In genomic region chr1:191347602-191348001, GRCm38 (mm10) we compare ENCODE assay signal across 28 mouse cellular contexts.
"Had no signal": no experiment of that assay in that cellular context is flagged by ENCODE, and none has a peak within 500 bp of the region (broad histone marks: within the 10 kb centered on the region; RNA-seq: fewer than 3 reads in every experiment).

No protein-coding gene starts in this region.

- ATAC-seq: forebrain, embryonic 13.5 days; forebrain, embryonic 14.5 days; forebrain, embryonic 15.5 days; forebrain, embryonic 16.5 days; forebrain, postnatal 0 days had no signal

- H3K27me3 ChIP-seq: embryonic facial prominence, embryonic 12.5 days; embryonic facial prominence, embryonic 13.5 days; embryonic facial prominence, embryonic 15.5 days; forebrain, embryonic 12.5 days; forebrain, embryonic 13.5 days; forebrain, embryonic 15.5 days had no signal

- H3K4me3 ChIP-seq: embryonic facial prominence, embryonic 10.5 days; embryonic facial prominence, embryonic 12.5 days; embryonic facial prominence, embryonic 13.5 days; embryonic facial prominence, embryonic 15.5 days; erythroblast, embryonic 14.5 days; forebrain, embryonic 10.5 days; forebrain, embryonic 12.5 days; forebrain, embryonic 13.5 days; forebrain, embryonic 15.5 days; gastrocnemius, adult 2 months had no signal

- DNase-seq: cerebellum, adult 18-20 months; cerebellum, adult 2 months; cerebellum, adult 8-10 months; cerebellum, adult 9-10 months; cerebellum, adult 9-11 months; cerebellum, postnatal 10 days; cerebellum, postnatal 14 days; cerebellum, postnatal 25 days; cerebellum, postnatal 36 days; embryo, embryonic 11 days; forebrain, postnatal 0 days; gastrocnemius, adult 2 months; gastrocnemius, postnatal 10 days; gastrocnemius, postnatal 14 days; gastrocnemius, postnatal 25 days; gastrocnemius, postnatal 36 days; heart, adult 18-20 months had no signal

- H3K9me3 ChIP-seq: embryonic facial prominence, embryonic 10.5 days; embryonic facial prominence, embryonic 12.5 days; embryonic facial prominence, embryonic 13.5 days; embryonic facial prominence, embryonic 15.5 days; forebrain, embryonic 10.5 days; forebrain, embryonic 12.5 days; forebrain, embryonic 13.5 days; forebrain, embryonic 15.5 days had no signal

- H3K4me2 ChIP-seq: embryonic facial prominence, embryonic 12.5 days; embryonic facial prominence, embryonic 13.5 days; embryonic facial prominence, embryonic 15.5 days; forebrain, embryonic 12.5 days; forebrain, embryonic 13.5 days; forebrain, embryonic 15.5 days had no signal

- H3K9ac ChIP-seq: embryonic facial prominence, embryonic 12.5 days; embryonic facial prominence, embryonic 13.5 days; embryonic facial prominence, embryonic 15.5 days; forebrain, embryonic 12.5 days; forebrain, embryonic 13.5 days; forebrain, embryonic 15.5 days; forebrain, postnatal 0 days had no signal

- H3K27ac ChIP-seq: embryonic facial prominence, embryonic 10.5 days; embryonic facial prominence, embryonic 12.5 days; embryonic facial prominence, embryonic 13.5 days; embryonic facial prominence, embryonic 15.5 days; forebrain, embryonic 10.5 days; forebrain, embryonic 12.5 days; forebrain, embryonic 13.5 days; forebrain, embryonic 15.5 days; gastrocnemius, adult 2 months had no signal

- H3K4me1 ChIP-seq: embryonic facial prominence, embryonic 15.5 days; forebrain, embryonic 12.5 days; forebrain, embryonic 13.5 days; forebrain, embryonic 15.5 days had no signal
